Mouse (Mus musculus): ENCODE results near the gene Adgrg3. TPM values are rescaled to one million over a fixed set of nuclear protein-coding genes. Genes with fewer than 3 reads are reported as not detected.

Adgrg3 gene
- polyA plus RNA-seq, 1 experiment from 2014 or later = 1.6 TPM

DNA sequence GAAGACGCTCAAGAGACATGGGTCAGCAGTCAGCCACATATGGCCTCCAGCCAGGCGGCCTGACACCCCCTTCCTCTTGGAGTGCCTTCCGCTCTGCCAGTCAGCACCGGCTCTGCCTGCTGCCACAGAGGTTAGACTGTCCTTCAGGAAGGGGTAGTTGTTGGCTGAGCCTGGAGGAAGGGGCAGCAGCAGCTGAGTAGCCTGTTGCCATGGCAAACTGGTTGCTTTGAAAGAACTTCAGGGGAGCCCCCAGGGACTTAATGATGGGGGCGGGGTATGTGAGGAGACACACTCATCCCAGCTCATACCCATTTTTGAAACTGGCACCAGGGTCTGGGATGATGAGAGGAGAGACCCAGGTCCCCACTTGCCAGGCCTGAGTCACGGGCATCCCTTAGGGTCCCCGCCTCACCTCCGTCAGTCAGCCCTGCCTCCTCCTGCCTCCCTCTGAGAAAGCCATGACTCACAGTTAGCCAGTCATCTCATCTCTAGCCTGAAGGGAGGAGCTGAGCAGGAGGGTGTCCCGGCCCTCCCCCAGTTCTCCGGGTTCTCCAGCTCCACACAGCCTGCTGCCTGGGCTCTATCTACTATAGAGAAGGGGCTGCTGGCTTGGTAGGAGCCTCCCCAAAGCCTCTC lies 33.5 kb upstream of the Adgrg3 start:
- H3K9ac ChIP-seq = peak overlapping the region; percentile 46; the same call in 1 of the 2 replicates
- peak overlapping the region; percentile 38 for H3K4me2 ChIP-seq
- no peaks in the 10 kb centered on the region for H3K36me3 ChIP-seq
- no peaks in the 10 kb centered on the region for H3K9me3 ChIP-seq
- peaks cover 79% of the 10 kb centered on the region for H3K4me1 ChIP-seq (replicated peaks)
- no peaks in the 10 kb centered on the region for H3K27me3 ChIP-seq
- 5% methylated on average over 10 of the region's 10 CpGs for WGBS
- peak overlapping the region; percentile 77 for H3K27ac ChIP-seq
- ATAC-seq (ENCODE audit: low FRiP score) = peak; percentile 63
- H3K4me3 ChIP-seq = peak overlapping the region; percentile 11; the same call in 1 of the 2 replicates

GRCm38 (mm10) chr8:94985023-94985422 lies 32.5 kb upstream of the Adgrg3 start:
- peak overlapping the region; percentile 77; the same call in 1 of the 2 replicates for H3K27ac ChIP-seq
- no peaks in the 10 kb centered on the region for H3K36me3 ChIP-seq
- H3K4me2 ChIP-seq = peak overlapping the region; percentile 38
- 86% methylated on average over 6 of the region's 6 CpGs for WGBS
- no peaks in the 10 kb centered on the region for H3K27me3 ChIP-seq
- ATAC-seq (ENCODE audit: low FRiP score) = no peak
- H3K4me1 ChIP-seq (replicated peaks) = peaks cover 80% of the 10 kb centered on the region
- no peaks in the 10 kb centered on the region for H3K9me3 ChIP-seq
- 0 out of 2 replicates have a peak overlapping the region, but pooled peaks have one; percentile 3 for H3K4me3 ChIP-seq
- H3K9ac ChIP-seq = peak overlapping the region; percentile 46; the same call in 1 of the 2 replicates

DNA sequence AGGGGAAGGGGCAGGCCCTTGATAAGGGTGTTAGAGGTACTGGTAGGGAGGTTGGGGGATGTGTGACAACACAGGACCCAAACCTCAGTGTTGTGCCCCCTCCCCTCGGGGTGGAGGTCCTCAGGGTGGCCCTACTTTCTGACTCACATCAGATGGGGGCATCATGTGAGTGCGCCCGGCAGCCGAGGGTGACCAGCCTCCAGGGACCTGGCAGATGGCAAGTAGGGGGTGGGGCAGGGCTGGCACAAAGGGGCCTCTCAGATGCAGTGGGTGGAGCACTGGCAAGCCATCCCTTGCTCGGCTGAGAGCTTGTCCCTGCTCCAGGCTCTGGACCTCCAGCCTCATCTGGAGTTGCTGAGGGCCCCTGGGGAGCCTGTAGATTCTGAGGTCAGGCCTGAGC lies 30.8 kb upstream of the Adgrg3 start:
- peak overlapping the region; percentile 44 for H3K27ac ChIP-seq
- H3K4me2 ChIP-seq = peak overlapping the region; percentile 38
- ATAC-seq (ENCODE audit: low FRiP score) = peak; percentile 41
- no peak overlapping the region for H3K9ac ChIP-seq
- H3K9me3 ChIP-seq = no peaks in the 10 kb centered on the region
- no peaks in the 10 kb centered on the region for H3K36me3 ChIP-seq
- peaks cover 80% of the 10 kb centered on the region for H3K4me1 ChIP-seq (replicated peaks)
- WGBS = 37% methylated on average over 5 of the region's 5 CpGs
- no peaks in the 10 kb centered on the region for H3K27me3 ChIP-seq
- H3K4me3 ChIP-seq = no peak overlapping the region

GRCm38 (mm10) chr8:94987553-94987952 lies 29.9 kb upstream of the Adgrg3 start:
- 86% methylated on average over 7 of the region's 7 CpGs for WGBS
- no peaks in the 10 kb centered on the region for H3K36me3 ChIP-seq
- H3K9me3 ChIP-seq = no peaks in the 10 kb centered on the region
- no peak overlapping the region for H3K27ac ChIP-seq
- H3K27me3 ChIP-seq = no peaks in the 10 kb centered on the region
- no peak overlapping the region for H3K4me3 ChIP-seq
- no peak overlapping the region for H3K4me2 ChIP-seq
- H3K4me1 ChIP-seq (replicated peaks) = peaks cover 80% of the 10 kb centered on the region
- no peak overlapping the region for H3K9ac ChIP-seq
- no peak for ATAC-seq (ENCODE audit: low FRiP score)

GRCm38 (mm10) chr8:94988619-94989018 lies 28.9 kb upstream of the Adgrg3 start:
- Histone ChIP-seq H3K9ac (no peak overlapping the region), H3K36me3 (no peaks in the 10 kb centered on the region), H3K4me1 (replicated peaks) (peaks cover 80% of the 10 kb centered on the region), H3K4me3 (no peak overlapping the region), H3K4me2 (no peak overlapping the region), H3K27me3 (no peaks in the 10 kb centered on the region), H3K27ac (no peak overlapping the region), H3K9me3 (no peaks in the 10 kb centered on the region)
- WGBS = 81% methylated on average over 6 of the region's 6 CpGs
- no peak for ATAC-seq (ENCODE audit: low FRiP score)

- H3K4me1 ChIP-seq (replicated peaks) = peaks cover 80% of the 10 kb centered on the region
- H3K27me3 ChIP-seq = no peaks in the 10 kb centered on the region
- H3K36me3 ChIP-seq = no peaks in the 10 kb centered on the region
- H3K9me3 ChIP-seq = no peaks in the 10 kb centered on the region
- H3K9ac ChIP-seq = no peak overlapping the region
- WGBS = 90% methylated on average over 4 of the region's 4 CpGs
- no peak for ATAC-seq (ENCODE audit: low FRiP score)
- no peak overlapping the region for H3K4me2 ChIP-seq
- no peak overlapping the region for H3K4me3 ChIP-seq
- no peak overlapping the region for H3K27ac ChIP-seq
Measured at GRCm38 (mm10) chr8:94989711-94990110, 27.8 kb upstream of the Adgrg3 start.

GRCm38 (mm10) chr8:94990598-94991453 lies 26.7 kb upstream of the Adgrg3 start:
- peaks cover 72% of the 10 kb centered on the region for H3K4me1 ChIP-seq (replicated peaks)
- 74% methylated on average over 11 of the region's 11 CpGs for WGBS
- no peaks in the 10 kb centered on the region for H3K27me3 ChIP-seq
- no peak overlapping the region for H3K9ac ChIP-seq
- no peak overlapping the region for H3K4me3 ChIP-seq
- H3K4me2 ChIP-seq = no peak overlapping the region
- ATAC-seq (ENCODE audit: low FRiP score) = no peak
- no peaks in the 10 kb centered on the region for H3K9me3 ChIP-seq
- H3K36me3 ChIP-seq = no peaks in the 10 kb centered on the region
- H3K27ac ChIP-seq = peak overlapping the region; percentile 99

DNA sequence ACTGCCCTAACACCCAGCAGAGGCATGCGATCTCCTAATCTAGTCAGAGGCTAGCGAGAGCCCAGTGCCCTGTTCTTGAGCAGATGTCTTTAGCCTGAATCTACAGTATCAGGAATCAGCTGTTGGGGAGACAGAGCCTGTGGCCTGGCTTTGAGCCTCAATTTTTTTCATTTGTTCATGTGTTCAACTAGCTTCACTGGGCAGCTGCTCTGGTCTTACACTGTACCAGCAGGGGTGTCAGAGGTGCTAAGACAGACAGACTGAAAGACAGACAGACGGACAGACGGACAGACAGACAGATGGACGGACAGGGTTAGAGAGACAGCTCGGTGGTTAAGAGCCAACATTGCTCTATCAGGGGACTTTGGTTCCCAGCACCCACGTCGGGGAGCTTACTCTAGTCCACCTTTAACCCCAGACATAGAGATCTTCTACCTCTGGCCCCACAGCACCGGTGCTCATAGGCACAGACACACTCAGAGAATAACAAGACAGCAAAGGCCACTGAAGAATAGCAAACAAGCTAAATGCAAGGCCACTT lies 26.0 kb upstream of the Adgrg3 start:
- Histone ChIP-seq H3K4me3 (no peak overlapping the region), H3K9ac (no peak overlapping the region), H3K36me3 (no peaks in the 10 kb centered on the region), H3K9me3 (no peaks in the 10 kb centered on the region), H3K27me3 (no peaks in the 10 kb centered on the region), H3K4me2 (no peak overlapping the region), H3K4me1 (replicated peaks) (peaks cover 71% of the 10 kb centered on the region), H3K27ac (peak overlapping the region; percentile 99)
- ATAC-seq (ENCODE audit: low FRiP score) = no peak
- WGBS = 77% methylated on average over 9 of the region's 9 CpGs

GRCm38 (mm10) chr8:94992010-94992409 lies 25.5 kb upstream of the Adgrg3 start:
- Histone ChIP-seq H3K4me1 (replicated peaks) (peaks cover 71% of the 10 kb centered on the region), H3K4me3 (no peak overlapping the region), H3K4me2 (no peak overlapping the region), H3K27ac (peak overlapping the region; percentile 99), H3K9ac (peak overlapping the region; percentile 46; the same call in 1 of the 2 replicates), H3K9me3 (no peaks in the 10 kb centered on the region), H3K27me3 (no peaks in the 10 kb centered on the region), H3K36me3 (no peaks in the 10 kb centered on the region)
- ATAC-seq (ENCODE audit: low FRiP score) = no peak
- 73% methylated on average over 4 of the region's 4 CpGs for WGBS

DNA sequence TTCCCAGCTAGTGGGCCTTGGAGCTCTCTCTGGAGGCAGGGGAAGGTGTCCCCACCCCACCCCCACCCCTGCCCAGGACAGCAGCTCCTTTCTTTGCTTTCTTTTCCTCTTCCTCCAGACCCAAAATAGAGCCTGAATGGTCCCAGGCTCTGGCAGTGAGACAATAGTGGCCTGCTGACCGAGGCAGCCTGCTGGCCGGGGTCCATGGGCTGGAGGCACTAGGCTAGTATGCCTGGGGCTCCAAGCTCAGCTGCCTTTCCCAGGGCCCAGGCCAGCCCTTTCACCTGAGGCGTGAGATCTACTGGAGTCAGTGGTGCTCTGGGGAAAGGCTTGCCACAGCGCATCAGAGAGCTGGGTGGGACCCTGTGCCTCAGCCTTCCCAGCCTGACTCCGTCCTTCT lies 25.0 kb upstream of the Adgrg3 start:
- no peak for ATAC-seq (ENCODE audit: low FRiP score)

DNA sequence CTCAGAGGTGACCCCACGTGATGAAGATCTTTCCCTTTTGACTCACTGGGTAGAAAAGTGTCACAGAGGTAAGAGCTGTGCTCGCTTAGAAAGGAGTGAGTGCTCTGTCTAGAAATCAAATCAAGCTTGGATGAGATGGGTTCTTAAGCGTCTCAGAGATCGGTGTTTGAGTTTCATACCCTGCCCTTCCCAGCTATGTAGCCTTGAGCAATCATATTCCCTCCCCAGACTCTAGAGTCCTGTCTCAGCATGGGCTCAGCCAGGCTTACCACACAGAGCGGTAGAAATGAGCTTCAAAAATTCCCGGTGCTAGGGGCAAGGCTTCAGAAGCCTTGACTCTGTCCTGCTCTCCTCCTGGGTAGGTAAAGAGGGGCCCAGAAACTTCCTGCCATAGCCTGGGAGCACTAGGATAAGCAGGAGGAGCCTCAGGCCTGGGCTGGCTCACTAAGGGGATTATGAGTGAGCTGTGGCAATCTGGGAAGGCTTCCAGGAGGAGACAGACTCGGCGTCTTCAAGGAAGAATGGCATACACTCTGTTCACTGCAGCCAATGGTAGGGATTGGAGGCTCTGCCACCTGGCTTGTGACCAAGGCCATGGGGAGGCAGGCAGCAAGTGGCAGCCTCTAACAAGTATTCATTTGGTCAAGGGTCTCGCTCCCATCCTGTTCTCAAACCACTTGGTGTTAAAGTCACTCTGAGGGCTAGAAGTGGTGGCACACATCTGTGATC lies 24.3 kb upstream of the Adgrg3 start:
- no peak for ATAC-seq (ENCODE audit: low FRiP score)

More for the DNA sequence above, 25.0 kb upstream of the Adgrg3 start:
- Histone ChIP-seq H3K4me1 (replicated peaks) (peaks cover 71% of the 10 kb centered on the region), H3K27me3 (no peaks in the 10 kb centered on the region), H3K9me3 (no peaks in the 10 kb centered on the region), H3K4me2 (peak overlapping the region; percentile 13; the same call in 1 of the 2 replicates), H3K36me3 (no peaks in the 10 kb centered on the region), H3K9ac (peak overlapping the region; percentile 46), H3K27ac (peak overlapping the region; percentile 99), H3K4me3 (no peak overlapping the region)
- 27% methylated on average over 5 of the region's 5 CpGs for WGBS

DNA sequence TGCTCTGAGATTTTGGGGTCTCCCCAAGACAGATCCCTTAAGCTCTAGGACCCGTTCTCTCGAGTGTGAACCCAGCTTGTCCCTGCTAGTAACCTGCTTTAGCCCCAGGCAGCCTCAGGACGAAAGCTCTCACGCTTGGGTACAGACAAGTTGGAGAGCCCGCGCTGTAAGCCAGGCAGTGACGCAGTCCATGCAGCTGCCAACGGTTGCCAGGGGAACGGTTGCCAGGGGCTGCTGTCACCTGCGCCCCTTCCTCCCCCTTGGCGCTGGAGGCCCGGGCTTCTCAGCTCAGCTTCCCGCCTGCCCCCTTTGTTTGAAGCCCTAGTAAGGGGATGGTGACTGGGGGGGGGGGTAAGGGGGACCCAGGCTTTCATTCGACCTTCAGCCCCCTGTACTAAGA lies 23.5 kb upstream of the Adgrg3 start:
- no peaks in the 10 kb centered on the region for H3K27me3 ChIP-seq
- H3K27ac ChIP-seq = peak overlapping the region; percentile 99
- H3K9me3 ChIP-seq = no peaks in the 10 kb centered on the region
- H3K4me1 ChIP-seq (replicated peaks) = peaks cover 84% of the 10 kb centered on the region
- ATAC-seq (ENCODE audit: low FRiP score) = peak; percentile 82
- peak overlapping the region; percentile 71 for H3K4me2 ChIP-seq
- peak overlapping the region; percentile 55 for H3K4me3 ChIP-seq
- WGBS = 1% methylated on average over 14 of the region's 14 CpGs
- H3K9ac ChIP-seq = peak overlapping the region; percentile 91
- no peaks in the 10 kb centered on the region for H3K36me3 ChIP-seq

More for the DNA sequence above, 24.3 kb upstream of the Adgrg3 start:
- H3K4me2 ChIP-seq = peak overlapping the region; percentile 71
- no peak overlapping the region for H3K4me3 ChIP-seq
- WGBS = 60% methylated on average over 9 of the region's 9 CpGs
- no peaks in the 10 kb centered on the region for H3K9me3 ChIP-seq
- peak overlapping the region; percentile 99 for H3K27ac ChIP-seq
- H3K27me3 ChIP-seq = no peaks in the 10 kb centered on the region
- H3K9ac ChIP-seq = peak overlapping the region; percentile 91
- H3K4me1 ChIP-seq (replicated peaks) = peaks cover 75% of the 10 kb centered on the region
- no peaks in the 10 kb centered on the region for H3K36me3 ChIP-seq

Data from hindbrain, embryonic 13.5 days (tissue).